Mouse (Mus musculus) midbrain, postnatal 0 days (tissue): ENCODE results near the gene Tbxas1. TPM values are rescaled to one million over a fixed set of nuclear protein-coding genes. Genes with fewer than 3 reads are reported as not detected.

ENCODE experiments used
- ATAC-seq: fragments of 200-750 bp; cut with Nextera tagmentation; 2 replicates; pipeline ENCODE4 v1.8.0; 2017; ENCODE audit warnings: moderate number of reproducible peaks, mild to moderate bottlenecking, moderate TSS enrichment, moderate library complexity; ENCODE audit not compliant: low FRiP score
- DNase-seq: peaks from one replicate; pipeline ENCODE4 v3.0.0-alpha.2; 2015; ENCODE audit warnings: low spot score
- H3K27ac ChIP-seq: fragments of 300-500 bp; sonication (generic); 2 replicates; pipeline ENCODE4 v1.5.1; 2014; ENCODE audit warnings: low read depth, mild to moderate bottlenecking, low read length, mixed read lengths
- H3K27me3 ChIP-seq: fragments of 300-500 bp; sonication (generic); 2 replicates; pipeline ENCODE4 v1.6.1; 2014; ENCODE audit warnings: low read length, control low read depth, mixed read lengths; ENCODE audit not compliant: insufficient read depth
- H3K36me3 ChIP-seq: fragments of 300-500 bp; sonication (generic); 2 replicates; pipeline ENCODE4 v1.6.1; 2014; ENCODE audit warnings: low read length, control low read depth, mixed read lengths; ENCODE audit not compliant: insufficient read depth
- H3K4me1 ChIP-seq: fragments of 300-500 bp; sonication (generic); 2 replicates; pipeline ENCODE4 v1.6.1; 2014; ENCODE audit warnings: mild to moderate bottlenecking, control low read depth, antibody characterized with exemption, low read length, mixed read lengths; ENCODE audit not compliant: insufficient read depth
- H3K4me2 ChIP-seq: fragments of 300-500 bp; sonication (generic); 2 replicates; pipeline ENCODE4 v1.6.1; 2014; ENCODE audit warnings: low read depth, mild to moderate bottlenecking, low read length, mixed read lengths; ENCODE audit not compliant: poor library complexity, severe bottlenecking
- H3K4me3 ChIP-seq: fragments of 300-500 bp; sonication (generic); 2 replicates; pipeline ENCODE4 v1.5.1; 2014; ENCODE audit warnings: low read depth, mild to moderate bottlenecking, low read length, moderate library complexity
- H3K9ac ChIP-seq: fragments of 300-500 bp; sonication (generic); replicated peaks from 2 replicates; pipeline ENCODE4 v1.6.1; 2014; ENCODE audit warnings: mild to moderate bottlenecking, low read length, moderate library complexity, mixed read lengths; ENCODE audit not compliant: poor library complexity, severe bottlenecking
- H3K9me3 ChIP-seq: fragments of 300-500 bp; sonication (generic); 2 replicates; pipeline ENCODE4 v1.6.1; 2016; ENCODE audit warnings: low read length, control low read depth
- CTCF ChIP-seq: IDR thresholded peaks from 2 replicates; pipeline ENCODE4 v1.5.1; 2016; ENCODE audit warnings: antibody characterized with exemption, mild to moderate bottlenecking
- WGBS: fragments of 180-500 bp; shearing (Covaris S2); extraction: QIAGEN DNeasy Blood & Tissue Kit; methylation state at CpG from one replicate; pipeline ENCODE4 v1.1.7; 2014; 5-methylcytosine and 5-hydroxymethylcytosine counted together
- polyA plus RNA-seq: library from polyadenylated mRNA; unstranded; fragments of >200 nt; fragmentation: Nextera tagmentation; extraction: Ambion mirVana; gene quantifications from 2 replicates; pipeline ENCODE4 v1.2.1, GENCODE M21; 2015
- total RNA-seq: library from RNA; depleted of rRNA; stranded (reverse); fragments of >200 nt; gene quantifications from 2 replicates; pipeline ENCODE4 v1.2.3, GENCODE M21; 2014

Gene Tbxas1
- total and polyA plus RNA-seq, 2 experiments from 2014 or later, result 1.4 to 3.1 TPM

DNA sequence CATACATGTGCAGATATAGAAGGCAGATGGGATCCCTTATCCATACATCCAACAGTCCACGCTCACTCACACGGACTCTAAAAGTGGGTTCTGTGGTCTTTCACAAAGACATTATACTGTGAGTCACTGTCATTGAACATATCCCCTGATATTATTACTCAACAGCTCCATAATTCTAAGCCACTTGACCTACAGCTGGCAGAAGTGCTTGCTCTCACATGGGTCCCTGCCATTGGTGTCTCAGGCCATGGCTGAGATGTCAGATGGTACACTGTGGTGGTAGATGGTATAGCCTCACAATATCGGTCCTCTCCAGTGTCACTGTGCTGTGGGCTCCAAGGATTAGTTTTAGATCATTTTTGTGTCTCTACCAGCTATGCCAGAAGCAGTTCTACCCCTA lies 41.5 kb upstream of the Tbxas1 start:
- Histone ChIP-seq H3K4me2 (no peak overlapping the region), H3K4me1 (0 out of 2 replicates have a peak, but pooled peaks cover 4% of the 10 kb centered on the region), H3K36me3 (no peaks in the 10 kb centered on the region), H3K9ac (no peak overlapping the region), H3K27ac (no peak overlapping the region), H3K4me3 (no peak overlapping the region), H3K9me3 (no peaks in the 10 kb centered on the region), H3K27me3 (no peaks in the 10 kb centered on the region)
- DNase-seq, result no peak
- TF ChIP-seq CTCF, result no peak
- ATAC-seq, result no peak
- WGBS, result 96% methylated on average over 3 of the region's 3 CpGs

DNA sequence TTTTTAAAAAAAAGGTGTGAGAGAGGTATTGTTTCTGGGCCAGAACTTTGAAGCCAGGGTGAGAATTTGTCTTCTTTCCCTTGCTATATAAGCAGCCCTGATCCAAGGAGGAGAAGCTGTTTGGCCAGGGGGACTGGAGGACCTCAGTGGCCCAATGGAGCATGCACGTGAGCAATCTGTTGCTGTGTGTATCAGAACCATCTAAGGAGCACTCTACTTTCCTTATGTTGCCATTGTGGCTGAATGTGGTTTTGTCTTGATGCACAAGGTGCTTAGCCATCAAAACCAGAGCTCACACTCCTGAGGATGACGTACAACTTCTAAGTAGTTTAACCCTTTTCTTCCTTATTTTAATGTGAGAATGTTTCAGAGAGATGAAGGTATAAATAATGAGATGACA lies 40.5 kb upstream of the Tbxas1 start:
- TF ChIP-seq CTCF, result no peak
- H3K36me3 ChIP-seq, result no peaks in the 10 kb centered on the region
- 77% methylated on average over 2 of the region's 2 CpGs for WGBS

DNA sequence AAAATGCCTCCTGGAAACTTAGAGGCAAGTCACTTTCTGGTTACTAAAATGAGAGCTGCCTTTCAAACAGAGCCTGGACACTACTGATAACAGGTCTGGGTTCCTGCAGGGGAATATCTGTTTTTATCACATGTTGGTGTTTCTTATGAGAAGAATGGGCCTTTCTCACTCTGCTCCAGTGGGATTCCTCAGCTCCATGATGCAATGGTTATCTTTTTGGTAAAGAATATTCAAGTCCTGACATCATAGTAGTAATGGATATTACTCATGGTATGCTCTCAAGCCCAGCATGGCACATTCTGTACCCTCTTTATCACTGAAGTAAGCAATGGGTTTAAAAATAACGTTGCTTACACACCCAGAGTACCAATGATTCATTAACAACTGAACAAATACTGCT lies 40.0 kb upstream of the Tbxas1 start:
- no peak for TF ChIP-seq CTCF
- Histone ChIP-seq H3K27ac (no peak overlapping the region), H3K4me3 (no peak overlapping the region), H3K36me3 (no peaks in the 10 kb centered on the region), H3K4me2 (no peak overlapping the region), H3K9me3 (no peaks in the 10 kb centered on the region), H3K27me3 (no peaks in the 10 kb centered on the region), H3K9ac (no peak overlapping the region), H3K4me1 (0 out of 2 replicates have a peak, but pooled peaks cover 4% of the 10 kb centered on the region)
- no peak for ATAC-seq
- 80% methylated on average over 1 of the region's 1 CpGs for WGBS
- DNase-seq, result no peak

More for the DNA sequence above, 40.5 kb upstream of the Tbxas1 start:
- no peak overlapping the region for H3K4me3 ChIP-seq
- H3K4me1 ChIP-seq, result 0 out of 2 replicates have a peak, but pooled peaks cover 4% of the 10 kb centered on the region
- no peaks in the 10 kb centered on the region for H3K27me3 ChIP-seq
- DNase-seq (no peak), ATAC-seq (no peak)
- no peak overlapping the region for H3K4me2 ChIP-seq
- H3K9me3 ChIP-seq, result no peaks in the 10 kb centered on the region
- no peak overlapping the region for H3K27ac ChIP-seq
- no peak overlapping the region for H3K9ac ChIP-seq

DNA sequence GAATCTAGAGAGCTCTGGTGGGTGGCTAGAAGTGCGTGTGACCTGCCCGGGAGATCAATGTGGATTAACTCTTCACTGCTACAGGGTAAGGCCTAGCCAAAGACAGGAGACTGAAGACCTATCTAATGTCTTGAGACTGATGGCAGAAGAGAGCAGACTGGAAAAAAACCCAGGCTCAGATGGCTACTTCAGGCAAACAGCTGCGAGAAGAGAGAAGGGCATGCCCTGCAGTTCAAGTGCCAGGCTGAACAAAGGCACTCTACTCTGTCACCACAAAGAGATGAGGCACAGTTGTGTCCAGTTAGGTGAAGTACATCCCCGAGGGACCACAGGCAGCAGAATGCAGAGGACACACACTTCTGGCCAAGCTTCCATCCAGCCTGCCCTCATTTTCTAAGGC lies 37.1 kb upstream of the Tbxas1 start:
- H3K9ac ChIP-seq, result no peak overlapping the region

DNA sequence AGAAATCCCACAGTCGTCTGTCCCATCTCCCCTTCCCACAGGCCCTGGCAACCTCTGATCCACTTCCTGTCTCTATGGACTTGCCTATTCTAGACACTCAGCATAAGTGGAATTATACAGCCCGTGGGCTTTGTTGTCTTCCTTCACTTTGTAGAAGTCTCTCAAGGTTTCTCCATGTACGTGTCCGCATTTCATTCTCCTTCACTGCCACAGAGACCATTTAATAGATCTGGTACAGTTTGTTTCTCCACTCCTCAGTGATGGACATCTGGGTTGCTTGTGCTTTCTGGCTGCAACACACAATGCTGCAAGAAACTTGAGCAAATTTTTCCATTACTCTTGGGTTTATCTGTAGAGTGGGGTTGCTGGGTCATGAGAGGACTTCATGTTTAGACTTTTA lies 35.3 kb upstream of the Tbxas1 start:
- ATAC-seq, result no peak
- no peaks in the 10 kb centered on the region for H3K27me3 ChIP-seq
- H3K4me3 ChIP-seq, result no peak overlapping the region
- H3K9me3 ChIP-seq, result no peaks in the 10 kb centered on the region
- WGBS, result 38% methylated on average over 4 of the region's 4 CpGs
- H3K9ac ChIP-seq, result no peak overlapping the region
- no peak overlapping the region for H3K4me2 ChIP-seq
- H3K36me3 ChIP-seq, result no peaks in the 10 kb centered on the region
- H3K4me1 ChIP-seq, result no peaks in the 10 kb centered on the region
- TF ChIP-seq CTCF, result no peak
- DNase-seq, result no peak
- H3K27ac ChIP-seq, result no peak overlapping the region

More for the DNA sequence above, 37.1 kb upstream of the Tbxas1 start:
- no peaks in the 10 kb centered on the region for H3K36me3 ChIP-seq
- WGBS, result 72% methylated on average over 4 of the region's 4 CpGs
- no peak for ATAC-seq
- no peak overlapping the region for H3K4me2 ChIP-seq
- H3K4me3 ChIP-seq, result no peak overlapping the region
- no peak for DNase-seq
- no peaks in the 10 kb centered on the region for H3K27me3 ChIP-seq
- H3K9me3 ChIP-seq, result no peaks in the 10 kb centered on the region
- no peak overlapping the region for H3K27ac ChIP-seq
- no peaks in the 10 kb centered on the region for H3K4me1 ChIP-seq
- no peak for TF ChIP-seq CTCF

DNA sequence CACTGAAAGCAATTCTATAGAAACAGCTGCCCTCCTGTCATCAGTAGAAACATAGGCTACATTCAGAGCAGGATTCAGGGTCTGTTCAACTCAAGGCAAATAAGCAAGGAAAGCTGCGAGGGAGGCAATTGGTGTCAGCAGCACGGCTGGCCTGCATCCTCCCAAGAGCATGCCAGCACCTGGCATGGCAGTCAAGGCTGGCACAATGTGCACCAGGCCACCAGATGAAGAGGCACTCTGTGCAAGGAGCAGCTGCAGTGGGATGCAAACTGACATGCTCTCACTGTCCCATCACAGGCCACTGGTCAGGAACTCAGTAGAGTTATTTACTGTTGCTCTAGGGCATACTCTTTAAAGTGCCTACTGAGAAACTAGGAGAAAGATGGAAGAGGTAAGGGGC lies 34.8 kb upstream of the Tbxas1 start:
- DNase-seq (peak; percentile 70), ATAC-seq (no peak)
- Histone ChIP-seq H3K27ac (no peak overlapping the region), H3K4me1 (no peaks in the 10 kb centered on the region), H3K9me3 (no peaks in the 10 kb centered on the region), H3K27me3 (no peaks in the 10 kb centered on the region), H3K4me2 (no peak overlapping the region), H3K36me3 (no peaks in the 10 kb centered on the region), H3K9ac (no peak overlapping the region), H3K4me3 (no peak overlapping the region)
- WGBS, result 67% methylated on average over 2 of the region's 2 CpGs
- no peak for TF ChIP-seq CTCF
